Mouse (Mus musculus): ENCODE data around the gene Fam118a. TPM values are rescaled to one million over a fixed set of nuclear protein-coding genes. Genes with fewer than 3 reads are reported as not detected.
"Not testable (repeated sequence)": the region's sequence is repeated elsewhere in the genome, so short reads cannot be mapped to it uniquely, and the experiment has no call there.

The Fam118a gene
- polyA plus RNA-seq (2015; fragmentation: Nextera tagmentation; extraction: Ambion mirVana), result 29.0 and 30.6 TPM in 2 replicates

DNA sequence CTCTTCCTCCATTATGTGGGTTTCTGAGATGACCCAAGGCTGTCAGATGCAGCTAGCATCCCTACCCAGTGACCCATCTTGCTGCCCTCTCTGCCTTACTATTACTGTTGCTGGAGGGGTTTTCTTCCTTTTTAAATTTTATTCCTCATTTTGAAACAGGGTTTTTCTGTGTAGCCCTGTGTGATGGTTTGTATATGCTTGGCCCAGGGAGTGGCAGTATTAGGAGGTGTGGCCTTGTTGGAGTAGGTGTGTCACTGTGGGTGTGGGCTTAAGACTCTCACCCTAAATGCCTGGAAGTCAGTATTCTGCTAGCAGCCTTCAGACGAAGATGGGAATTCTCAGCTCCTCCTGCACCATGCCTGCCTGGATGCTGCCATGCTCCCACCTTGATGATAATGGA lies at the start of gene Fam118a:
Gene Fam118a (plus strand): TSS at position 301 of the 400 bp plus-strand sequence.
- not testable (repeated sequence) for H3K9ac ChIP-seq (ENCODE audit: low read length); H3K27me3 ChIP-seq (ENCODE audit: control insufficient read depth, insufficient read depth, low read length); ATAC-seq (ENCODE audit: insufficient read depth, low FRiP score); H3K4me1 ChIP-seq (ENCODE audit: control insufficient read depth, insufficient read depth, low read length); H3K36me3 ChIP-seq (ENCODE audit: control insufficient read depth, insufficient read depth, low read length); H3K4me3 ChIP-seq (replicated peaks; ENCODE audit: low read length); H3K4me2 ChIP-seq (ENCODE audit: low read depth, low read length); H3K27ac ChIP-seq (ENCODE audit: low read length); H3K9me3 ChIP-seq (replicated peaks; ENCODE audit: control insufficient read depth, low read length)
- 33% methylated on average over 1 of the region's 1 CpGs for WGBS

DNA sequence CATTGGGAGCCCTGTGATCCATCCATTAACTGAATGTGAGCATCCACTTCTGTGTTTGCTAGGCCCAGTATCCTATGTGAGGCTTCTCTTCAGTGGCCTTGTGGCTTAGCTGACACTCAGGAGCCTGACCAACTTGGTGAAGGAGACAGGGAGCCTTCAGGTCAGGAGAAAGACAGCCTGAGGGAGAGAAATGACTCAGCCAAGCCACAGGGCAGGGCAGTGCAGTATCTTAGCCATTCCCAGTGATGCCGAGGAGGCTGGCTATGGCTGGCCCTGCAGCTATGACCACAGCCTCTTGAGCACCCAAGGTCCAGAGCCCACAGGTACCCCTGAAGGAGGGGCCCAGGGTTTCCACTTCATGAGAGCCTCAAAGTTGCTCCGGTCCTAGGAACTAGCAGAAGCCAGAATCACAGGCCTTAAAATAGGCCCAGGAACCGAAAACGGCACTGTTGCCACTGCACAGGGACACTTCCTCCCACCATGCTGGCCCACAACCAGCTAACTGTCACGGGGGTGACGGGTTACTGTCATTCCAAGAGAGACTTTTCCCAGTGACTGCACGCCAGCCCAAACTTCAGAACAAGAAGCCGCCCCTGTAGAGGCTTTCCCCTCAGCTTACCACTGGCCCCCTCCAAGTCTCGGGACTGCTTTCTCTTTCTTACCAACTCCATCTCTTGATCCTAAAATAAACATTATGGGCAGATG lies 47.0 kb upstream of the Fam118a start:
- no peaks in the 10 kb centered on the region for H3K36me3 ChIP-seq (ENCODE audit: control insufficient read depth, insufficient read depth, low read length)
- no peaks in the 10 kb centered on the region for H3K27me3 ChIP-seq (ENCODE audit: control insufficient read depth, insufficient read depth, low read length)
- 63% methylated on average over 9 of the region's 9 CpGs for WGBS
- no peak for ATAC-seq (ENCODE audit: insufficient read depth, low FRiP score)
- no peaks in the 10 kb centered on the region for H3K9me3 ChIP-seq (replicated peaks; ENCODE audit: control insufficient read depth, low read length)
- H3K4me1 ChIP-seq (ENCODE audit: control insufficient read depth, insufficient read depth, low read length), result peaks cover 12% of the 10 kb centered on the region
- no peak overlapping the region for H3K27ac ChIP-seq (ENCODE audit: low read length)
- no peak overlapping the region for H3K4me3 ChIP-seq (replicated peaks; ENCODE audit: low read length)
- H3K9ac ChIP-seq (ENCODE audit: low read length), result no peak overlapping the region
- no peak overlapping the region for H3K4me2 ChIP-seq (ENCODE audit: low read depth, low read length)

DNA sequence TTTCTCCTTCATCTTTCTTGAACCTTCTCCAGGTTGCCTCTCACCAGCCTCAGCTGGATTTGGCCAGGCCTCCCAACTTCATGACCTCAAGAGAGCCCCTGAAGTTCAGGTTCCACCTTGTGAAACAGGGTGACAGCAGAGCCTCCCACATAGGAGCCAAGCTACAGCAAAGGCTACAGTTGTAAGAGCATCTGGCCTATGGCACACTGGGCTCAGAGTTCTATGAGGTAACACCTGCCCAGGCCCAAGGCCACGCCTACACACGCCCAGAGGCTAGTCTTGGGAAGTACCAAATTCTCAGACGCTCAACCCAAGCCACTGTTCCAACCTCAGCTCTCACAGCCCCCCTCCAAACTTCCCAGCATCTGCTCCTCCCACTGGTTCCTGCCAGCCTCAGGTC lies 45.9 kb upstream of the Fam118a start:
- H3K9ac ChIP-seq (ENCODE audit: low read length), result no peak overlapping the region
- H3K36me3 ChIP-seq (ENCODE audit: control insufficient read depth, insufficient read depth, low read length), result no peaks in the 10 kb centered on the region
- no peak overlapping the region for H3K4me3 ChIP-seq (replicated peaks; ENCODE audit: low read length)
- no peaks in the 10 kb centered on the region for H3K9me3 ChIP-seq (replicated peaks; ENCODE audit: control insufficient read depth, low read length)
- peaks cover 14% of the 10 kb centered on the region for H3K4me1 ChIP-seq (ENCODE audit: control insufficient read depth, insufficient read depth, low read length)
- H3K4me2 ChIP-seq (ENCODE audit: low read depth, low read length), result no peak overlapping the region
- 78% methylated on average over 3 of the region's 3 CpGs for WGBS
- H3K27me3 ChIP-seq (ENCODE audit: control insufficient read depth, insufficient read depth, low read length), result no peaks in the 10 kb centered on the region
- no peak overlapping the region for H3K27ac ChIP-seq (ENCODE audit: low read length)
- no peak for ATAC-seq (ENCODE audit: insufficient read depth, low FRiP score)

DNA sequence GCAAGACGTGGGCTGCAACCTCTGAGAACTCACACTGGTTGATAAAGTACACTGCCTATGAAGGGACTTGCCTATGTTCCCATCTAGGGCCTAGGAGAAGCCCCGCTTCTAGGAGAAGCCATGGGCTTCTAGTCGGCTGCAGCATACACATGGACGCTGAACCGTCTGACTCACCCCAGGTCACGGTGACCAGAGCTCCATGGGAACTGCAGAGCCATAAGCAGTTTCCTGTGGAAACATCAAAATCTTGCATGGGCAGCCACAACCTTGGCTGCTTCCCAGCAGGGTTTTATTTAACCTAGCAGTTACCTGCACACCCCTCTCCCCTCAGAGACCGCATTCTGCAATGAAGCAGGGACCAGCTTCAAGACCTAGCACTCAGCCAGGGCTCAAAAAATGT lies 45.0 kb upstream of the Fam118a start:
- no peak overlapping the region for H3K9ac ChIP-seq (ENCODE audit: low read length)
- 81% methylated on average over 7 of the region's 7 CpGs for WGBS
- H3K36me3 ChIP-seq (ENCODE audit: control insufficient read depth, insufficient read depth, low read length), result no peaks in the 10 kb centered on the region
- no peak overlapping the region for H3K4me2 ChIP-seq (ENCODE audit: low read depth, low read length)
- H3K4me1 ChIP-seq (ENCODE audit: control insufficient read depth, insufficient read depth, low read length), result peaks cover 19% of the 10 kb centered on the region
- H3K9me3 ChIP-seq (replicated peaks; ENCODE audit: control insufficient read depth, low read length), result no peaks in the 10 kb centered on the region
- H3K27ac ChIP-seq (ENCODE audit: low read length), result no peak overlapping the region
- H3K27me3 ChIP-seq (ENCODE audit: control insufficient read depth, insufficient read depth, low read length), result no peaks in the 10 kb centered on the region
- no peak for ATAC-seq (ENCODE audit: insufficient read depth, low FRiP score)
- H3K4me3 ChIP-seq (replicated peaks; ENCODE audit: low read length), result no peak overlapping the region

DNA sequence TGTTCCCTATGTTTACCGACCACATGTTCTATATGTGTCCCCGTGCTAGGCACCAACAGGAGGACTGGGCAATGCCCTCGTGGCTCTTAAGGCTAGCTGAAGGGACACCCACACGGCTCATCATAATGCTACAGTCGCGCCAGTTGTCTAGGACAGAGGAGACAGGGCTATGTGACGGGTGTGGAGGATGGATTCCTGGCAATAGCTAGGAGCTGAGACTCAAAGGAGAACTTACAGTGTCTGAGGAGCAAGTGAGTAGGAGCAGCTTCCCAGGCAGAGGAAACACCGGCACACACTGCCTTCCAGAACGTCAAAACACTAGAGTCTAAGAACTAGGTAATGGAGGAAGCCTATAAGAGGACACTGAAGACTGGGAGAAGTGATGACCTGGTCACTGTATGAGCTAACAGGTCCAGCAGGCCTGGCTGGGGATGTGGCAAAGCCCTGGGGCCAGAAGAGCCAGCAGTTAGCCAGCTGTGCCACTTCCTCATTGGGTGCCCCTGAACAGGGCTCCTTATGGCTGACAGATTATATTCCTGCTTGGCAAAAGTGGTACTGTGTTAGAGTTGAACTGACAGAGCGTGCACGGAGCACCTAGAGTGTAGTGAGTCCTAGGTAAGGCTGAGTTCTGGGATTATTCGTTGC lies 43.1 kb upstream of the Fam118a start:
- H3K4me2 ChIP-seq (ENCODE audit: low read depth, low read length), result no peak overlapping the region
- WGBS, result 82% methylated on average over 12 of the region's 12 CpGs
- no peaks in the 10 kb centered on the region for H3K9me3 ChIP-seq (replicated peaks; ENCODE audit: control insufficient read depth, low read length)
- H3K9ac ChIP-seq (ENCODE audit: low read length), result no peak overlapping the region
- H3K4me1 ChIP-seq (ENCODE audit: control insufficient read depth, insufficient read depth, low read length), result peaks cover 19% of the 10 kb centered on the region
- no peaks in the 10 kb centered on the region for H3K27me3 ChIP-seq (ENCODE audit: control insufficient read depth, insufficient read depth, low read length)
- no peak overlapping the region for H3K27ac ChIP-seq (ENCODE audit: low read length)
- no peaks in the 10 kb centered on the region for H3K36me3 ChIP-seq (ENCODE audit: control insufficient read depth, insufficient read depth, low read length)
- H3K4me3 ChIP-seq (replicated peaks; ENCODE audit: low read length), result no peak overlapping the region
- no peak for ATAC-seq (ENCODE audit: insufficient read depth, low FRiP score)

DNA sequence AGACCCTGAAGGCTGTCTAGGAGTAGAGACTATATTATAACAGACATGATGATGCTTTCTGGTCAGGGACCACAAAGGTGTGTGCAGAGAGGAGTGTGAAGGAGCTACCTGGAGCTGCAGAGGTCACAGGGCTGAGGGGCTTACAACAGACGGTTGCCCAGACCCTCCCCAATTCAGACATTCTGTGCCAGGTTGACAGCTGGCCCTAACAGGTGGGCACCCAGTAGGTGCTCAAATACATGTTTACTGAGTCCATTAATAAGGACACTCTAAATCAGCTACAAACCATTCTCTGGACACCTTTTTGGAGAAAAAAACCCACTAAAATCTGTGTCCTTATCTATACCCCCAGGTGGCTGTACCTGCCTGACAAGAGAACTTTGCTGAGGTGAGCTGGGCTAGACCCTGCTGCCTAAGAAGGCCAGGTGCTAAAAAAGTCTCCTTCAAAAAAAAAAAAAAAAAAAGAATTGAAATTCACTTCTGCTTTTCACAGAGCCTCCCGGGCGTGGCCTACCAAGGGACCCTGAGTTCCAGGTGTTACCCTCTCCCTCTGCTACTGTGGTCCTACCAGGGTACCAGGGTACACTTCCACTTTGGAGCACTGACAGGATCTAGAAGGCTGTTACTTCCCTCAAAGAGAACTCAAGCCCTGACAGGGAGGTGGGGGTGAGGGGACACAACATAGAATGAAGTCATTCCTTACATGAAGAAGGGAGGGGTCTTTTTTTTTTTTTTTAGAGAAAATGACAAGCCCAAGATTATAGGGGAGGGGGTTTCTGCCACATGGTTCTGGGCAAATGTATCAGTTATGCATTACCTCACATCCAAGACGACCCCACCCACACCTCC lies 42.4 kb upstream of the Fam118a start:
- Histone ChIP-seq H3K36me3 (ENCODE audit: control insufficient read depth, insufficient read depth, low read length) (no peaks in the 10 kb centered on the region), H3K27ac (ENCODE audit: low read length) (no peak overlapping the region), H3K4me2 (ENCODE audit: low read depth, low read length) (peak overlapping the region; percentile 81), H3K27me3 (ENCODE audit: control insufficient read depth, insufficient read depth, low read length) (no peaks in the 10 kb centered on the region), H3K9me3 (replicated peaks; ENCODE audit: control insufficient read depth, low read length) (no peaks in the 10 kb centered on the region), H3K4me3 (replicated peaks; ENCODE audit: low read length) (peak overlapping the region; percentile 81), H3K4me1 (ENCODE audit: control insufficient read depth, insufficient read depth, low read length) (peaks cover 19% of the 10 kb centered on the region), H3K9ac (ENCODE audit: low read length) (peak overlapping the region; percentile 93)
- WGBS, result 63% methylated on average over 4 of the region's 4 CpGs
- no peak for ATAC-seq (ENCODE audit: insufficient read depth, low FRiP score)

DNA sequence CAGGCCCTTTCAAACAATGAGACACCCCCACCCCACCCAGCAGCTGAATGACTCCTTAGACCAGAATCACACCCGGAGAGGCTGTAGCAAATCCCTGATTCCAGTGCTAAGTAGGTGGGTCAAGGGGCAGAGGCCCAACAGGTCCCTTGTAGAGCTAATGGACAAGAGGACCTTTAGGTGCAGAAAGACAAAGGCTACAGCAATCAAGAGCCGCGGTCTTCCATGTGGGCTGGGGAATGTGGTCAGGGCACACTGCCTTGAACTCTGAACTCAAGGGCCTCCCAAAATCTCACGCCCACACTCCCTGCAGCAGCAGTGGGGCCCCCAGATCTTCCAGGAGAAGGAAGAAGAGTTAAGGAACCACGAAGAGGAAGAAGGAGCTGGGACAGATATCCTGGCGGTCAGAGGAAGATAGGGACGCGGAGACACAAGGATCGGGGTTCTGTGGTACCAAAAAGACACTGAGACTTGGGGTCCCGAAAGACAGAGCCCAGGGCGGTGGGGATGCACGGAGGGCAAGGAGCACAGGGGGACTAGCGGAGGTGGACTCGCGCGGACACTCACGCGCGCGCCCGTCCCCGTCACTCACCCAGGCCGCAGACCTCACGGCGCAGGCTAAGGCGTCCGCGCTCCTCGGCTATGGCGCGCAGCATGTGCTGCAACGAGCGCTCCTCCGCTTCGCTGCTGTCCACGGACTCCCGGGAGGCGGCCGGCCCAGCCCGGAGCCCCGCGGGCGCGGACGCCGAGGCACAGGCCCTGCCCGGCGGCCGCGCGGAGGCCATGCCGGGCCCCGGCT lies 41.5 kb upstream of the Fam118a start:
- H3K27ac ChIP-seq (ENCODE audit: low read length), result peak overlapping the region; percentile 69
- under 1% methylated on average over 52 of the region's 53 CpGs for WGBS

DNA sequence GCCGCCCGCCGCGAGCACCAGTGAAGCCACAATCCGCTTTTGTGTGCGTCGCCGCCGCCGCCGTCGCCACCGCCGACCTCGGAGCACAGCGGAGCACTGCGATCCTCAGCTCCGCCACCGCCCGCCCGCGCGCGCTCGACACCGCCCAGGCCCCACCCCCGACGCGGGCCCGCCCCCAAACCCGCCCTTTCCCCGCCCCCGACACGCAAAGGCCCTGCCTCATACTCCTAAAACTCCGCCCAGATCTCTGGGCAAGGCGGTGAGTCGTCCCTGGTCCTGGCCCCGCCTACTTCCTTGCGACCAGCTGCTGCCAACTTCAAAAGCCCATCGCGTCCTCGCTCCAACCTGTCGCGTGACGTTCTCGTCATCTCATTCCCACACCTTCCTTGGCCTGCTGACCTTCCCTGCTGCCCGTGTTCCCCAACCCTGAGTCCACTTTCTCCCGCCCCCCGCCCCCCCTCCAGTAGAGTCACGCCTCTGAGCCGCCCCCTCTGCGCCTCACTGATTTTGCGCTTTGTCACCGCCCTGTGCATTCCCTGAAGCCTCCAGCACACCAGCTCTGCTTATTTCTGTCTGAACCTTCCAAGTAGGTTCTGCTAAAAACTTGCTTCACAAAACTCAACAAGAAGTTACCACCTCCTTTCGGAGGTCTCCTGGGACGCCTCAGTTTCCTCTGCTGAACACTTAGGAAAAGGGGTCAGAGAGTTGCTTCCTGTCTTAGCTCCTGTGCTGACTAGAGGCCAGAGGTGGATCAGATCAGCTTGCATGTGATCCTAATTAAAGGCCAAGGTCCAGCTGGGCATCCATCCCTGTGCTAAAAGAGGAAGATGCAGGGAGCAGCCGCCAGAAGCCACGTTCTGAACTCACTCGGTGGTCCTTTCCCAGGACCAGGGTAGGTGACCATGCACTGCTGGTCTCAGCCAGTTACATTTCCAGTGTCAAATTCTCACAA lies 40.6 kb upstream of the Fam118a start, which contains the start of gene 5031439G07Rik:
Gene 5031439G07Rik (minus strand): TSS at position 678 of the 952 bp plus-strand sequence.
- Histone ChIP-seq H3K4me3 (replicated peaks; ENCODE audit: low read length) (peak within 1 kb of the TSS; percentile 81), H3K4me1 (ENCODE audit: control insufficient read depth, insufficient read depth, low read length) (peaks cover 19% of the 10 kb centered on the region), H3K36me3 (ENCODE audit: control insufficient read depth, insufficient read depth, low read length) (no peaks in the 10 kb centered on the region), H3K9ac (ENCODE audit: low read length) (peak within 1 kb of the TSS; percentile 93), H3K27ac (ENCODE audit: low read length) (peak within 1 kb of the TSS; percentile 69), H3K27me3 (ENCODE audit: control insufficient read depth, insufficient read depth, low read length) (no peaks in the 10 kb centered on the region), H3K9me3 (replicated peaks; ENCODE audit: control insufficient read depth, low read length) (no peaks in the 10 kb centered on the region), H3K4me2 (ENCODE audit: low read depth, low read length) (peak within 1 kb of the TSS; percentile 81)
- ATAC-seq (ENCODE audit: insufficient read depth, low FRiP score), result peak; percentile 94
- WGBS, result 1% methylated on average over 51 of the region's 59 CpGs

More for the DNA sequence above, 41.5 kb upstream of the Fam118a start:
- H3K9ac ChIP-seq (ENCODE audit: low read length), result peak overlapping the region; percentile 93
- no peaks in the 10 kb centered on the region for H3K27me3 ChIP-seq (ENCODE audit: control insufficient read depth, insufficient read depth, low read length)
- H3K4me2 ChIP-seq (ENCODE audit: low read depth, low read length), result peak overlapping the region; percentile 81
- H3K4me1 ChIP-seq (ENCODE audit: control insufficient read depth, insufficient read depth, low read length), result peaks cover 19% of the 10 kb centered on the region
- peak overlapping the region; percentile 81 for H3K4me3 ChIP-seq (replicated peaks; ENCODE audit: low read length)
- ATAC-seq (ENCODE audit: insufficient read depth, low FRiP score), result peak; percentile 34
- no peaks in the 10 kb centered on the region for H3K9me3 ChIP-seq (replicated peaks; ENCODE audit: control insufficient read depth, low read length)
- H3K36me3 ChIP-seq (ENCODE audit: control insufficient read depth, insufficient read depth, low read length), result no peaks in the 10 kb centered on the region
